Mouse (Mus musculus): ENCODE results near the gene Rin2. TPM values are rescaled to one million over a fixed set of nuclear protein-coding genes. Genes with fewer than 3 reads are reported as not detected.
A peak's percentile ranks its signal among the peaks of the same experiment; 100 is the strongest.
"Not testable (repeated sequence)": the region's sequence is repeated elsewhere in the genome, so short reads cannot be mapped to it uniquely, and the experiment has no call there.

Rin2 gene
- total and polyA plus RNA-seq, 2 experiments: 3.4 to 10.9 TPM

- peak overlapping the region; percentile 14 for H3K27ac ChIP-seq (replicated peaks; ENCODE audit: insufficient read depth, low read depth, low read length)
- peaks cover 4% of the 10 kb centered on the region; the same call in 1 of the 2 replicates for H3K4me1 ChIP-seq (ENCODE audit: control insufficient read depth, insufficient read depth, low read length)
- WGBS: 79% methylated on average over 6 of the region's 6 CpGs
- DNase-seq (ENCODE audit: extremely low read depth, low read depth, low spot score): no peak
- no peak overlapping the region for H3K9ac ChIP-seq (ENCODE audit: low read depth, low read length)
- no peak overlapping the region for H3K4me3 ChIP-seq (ENCODE audit: insufficient read depth, low read depth, low read length)
- no peaks in the 10 kb centered on the region for H3K27me3 ChIP-seq (ENCODE audit: control insufficient read depth, insufficient read depth, low read length)
- peaks cover 18% of the 10 kb centered on the region for H3K36me3 ChIP-seq (ENCODE audit: control insufficient read depth, insufficient read depth, low read length)
- H3K79me2 ChIP-seq (ENCODE audit: control insufficient read depth, insufficient read depth, low read length): no peaks in the 10 kb centered on the region
- TF ChIP-seq CTCF (IDR thresholded peaks at IDR 0.05; ENCODE audit: low read depth, low read length): no peak
- no peak for TF ChIP-seq POLR2A (IDR thresholded peaks at IDR 0.05; ENCODE audit: extremely low read depth, insufficient read depth, low read length)
These were observed 213.9 kb downstream of the Rin2 start for GRCm38 (mm10) chr2:145888766-145889480.

- TF ChIP-seq POLR2A (IDR thresholded peaks at IDR 0.05; ENCODE audit: extremely low read depth, insufficient read depth, low read length): no peak
- no peak for TF ChIP-seq CTCF (IDR thresholded peaks at IDR 0.05; ENCODE audit: low read depth, low read length)
- peaks cover 13% of the 10 kb centered on the region for H3K36me3 ChIP-seq (ENCODE audit: control insufficient read depth, insufficient read depth, low read length)
- H3K27me3 ChIP-seq (ENCODE audit: control insufficient read depth, insufficient read depth, low read length): no peaks in the 10 kb centered on the region
- no peak for DNase-seq (ENCODE audit: extremely low read depth, low read depth, low spot score)
- no peak overlapping the region for H3K9ac ChIP-seq (ENCODE audit: low read depth, low read length)
- no peak overlapping the region for H3K27ac ChIP-seq (replicated peaks; ENCODE audit: insufficient read depth, low read depth, low read length)
- peaks cover 4% of the 10 kb centered on the region; the same call in 1 of the 2 replicates for H3K4me1 ChIP-seq (ENCODE audit: control insufficient read depth, insufficient read depth, low read length)
- no peaks in the 10 kb centered on the region for H3K79me2 ChIP-seq (ENCODE audit: control insufficient read depth, insufficient read depth, low read length)
- no peak overlapping the region for H3K4me3 ChIP-seq (ENCODE audit: insufficient read depth, low read depth, low read length)
- WGBS: 86% methylated on average over 2 of the region's 2 CpGs
These were observed 215.6 kb downstream of the Rin2 start for GRCm38 (mm10) chr2:145890571-145890970.

GRCm38 (mm10) chr2:145893756-145894155, 218.7 kb downstream of the Rin2 start:
- Histone ChIP-seq H3K79me2 (ENCODE audit: control insufficient read depth, insufficient read depth, low read length) (no peaks in the 10 kb centered on the region), H3K4me1 (ENCODE audit: control insufficient read depth, insufficient read depth, low read length) (no peaks in the 10 kb centered on the region; the same call in 1 of the 2 replicates), H3K36me3 (ENCODE audit: control insufficient read depth, insufficient read depth, low read length) (no peaks in the 10 kb centered on the region), H3K4me3 (ENCODE audit: insufficient read depth, low read depth, low read length) (no peak overlapping the region), H3K9ac (ENCODE audit: low read depth, low read length) (no peak overlapping the region), H3K27ac (replicated peaks; ENCODE audit: insufficient read depth, low read depth, low read length) (no peak overlapping the region), H3K27me3 (ENCODE audit: control insufficient read depth, insufficient read depth, low read length) (no peaks in the 10 kb centered on the region)
- DNase-seq (ENCODE audit: extremely low read depth, low read depth, low spot score): no peak
- TF ChIP-seq CTCF (IDR thresholded peaks at IDR 0.05; ENCODE audit: low read depth, low read length) (no peak), POLR2A (IDR thresholded peaks at IDR 0.05; ENCODE audit: extremely low read depth, insufficient read depth, low read length) (no peak)
- over 99% methylated on average over 6 of the region's 6 CpGs for WGBS

- H3K9ac ChIP-seq (ENCODE audit: low read depth, low read length): no peak overlapping the region
- H3K36me3 ChIP-seq (ENCODE audit: control insufficient read depth, insufficient read depth, low read length): no peaks in the 10 kb centered on the region
- TF ChIP-seq CTCF (IDR thresholded peaks at IDR 0.05; ENCODE audit: low read depth, low read length): no peak
- no peak for TF ChIP-seq POLR2A (IDR thresholded peaks at IDR 0.05; ENCODE audit: extremely low read depth, insufficient read depth, low read length)
- no peak for DNase-seq (ENCODE audit: extremely low read depth, low read depth, low spot score)
- no peaks in the 10 kb centered on the region for H3K4me1 ChIP-seq (ENCODE audit: control insufficient read depth, insufficient read depth, low read length)
- H3K27me3 ChIP-seq (ENCODE audit: control insufficient read depth, insufficient read depth, low read length): no peaks in the 10 kb centered on the region
- H3K79me2 ChIP-seq (ENCODE audit: control insufficient read depth, insufficient read depth, low read length): no peaks in the 10 kb centered on the region; the same call in 1 of the 2 replicates
- H3K27ac ChIP-seq (replicated peaks; ENCODE audit: insufficient read depth, low read depth, low read length): no peak overlapping the region
- WGBS: 55% methylated on average over 9 of the region's 9 CpGs
- no peak overlapping the region for H3K4me3 ChIP-seq (ENCODE audit: insufficient read depth, low read depth, low read length)
These were observed 223.1 kb downstream of the Rin2 start for GRCm38 (mm10) chr2:145898106-145898505.

GRCm38 (mm10) chr2:145900318-145900717, 225.3 kb downstream of the Rin2 start:
- not testable (repeated sequence) for H3K4me1 ChIP-seq (ENCODE audit: control insufficient read depth, insufficient read depth, low read length); H3K27ac ChIP-seq (replicated peaks; ENCODE audit: insufficient read depth, low read depth, low read length); H3K4me3 ChIP-seq (ENCODE audit: insufficient read depth, low read depth, low read length); H3K27me3 ChIP-seq (ENCODE audit: control insufficient read depth, insufficient read depth, low read length); DNase-seq (ENCODE audit: extremely low read depth, low read depth, low spot score); H3K9ac ChIP-seq (ENCODE audit: low read depth, low read length); H3K36me3 ChIP-seq (ENCODE audit: control insufficient read depth, insufficient read depth, low read length)
- WGBS: 74% methylated on average over 8 of the region's 8 CpGs
- peaks cover 13% of the 10 kb centered on the region; the same call in 1 of the 2 replicates for H3K79me2 ChIP-seq (ENCODE audit: control insufficient read depth, insufficient read depth, low read length)

GRCm38 (mm10) chr2:145901861-145902260, 226.8 kb downstream of the Rin2 start, which contains the start of gene Naa20:
Gene Naa20 (plus strand): TSS chr2:145902099.
- TF ChIP-seq POLR2A (IDR thresholded peaks at IDR 0.05; ENCODE audit: extremely low read depth, insufficient read depth, low read length) (no peak), CTCF (IDR thresholded peaks at IDR 0.05; ENCODE audit: low read depth, low read length) (no peak)
- Histone ChIP-seq H3K36me3 (ENCODE audit: control insufficient read depth, insufficient read depth, low read length) (no peaks in the 10 kb centered on the region), H3K4me3 (ENCODE audit: insufficient read depth, low read depth, low read length) (peak within 1 kb of the TSS; percentile 80; the same call in 1 of the 2 replicates), H3K27me3 (ENCODE audit: control insufficient read depth, insufficient read depth, low read length) (no peaks in the 10 kb centered on the region), H3K9ac (ENCODE audit: low read depth, low read length) (no peak within 1 kb of the TSS), H3K27ac (replicated peaks; ENCODE audit: insufficient read depth, low read depth, low read length) (no peak within 1 kb of the TSS), H3K79me2 (ENCODE audit: control insufficient read depth, insufficient read depth, low read length) (peaks cover 22% of the 10 kb centered on the region; the same call in 1 of the 2 replicates), H3K4me1 (ENCODE audit: control insufficient read depth, insufficient read depth, low read length) (peaks cover 8% of the 10 kb centered on the region; the same call in 1 of the 2 replicates)
- 94% methylated on average over 6 of the region's 6 CpGs for WGBS
- DNase-seq (ENCODE audit: extremely low read depth, low read depth, low spot score): no peak

All from liver, adult 2 months (tissue).